Mouse (Mus musculus) megakaryocyte, embryonic 14.5 days (primary cell): Measurements from ENCODE around the gene Slc6a11.

Experiments
- FLI1 ChIP-seq: IDR thresholded peaks from 2 replicates; pipeline ENCODE4 v1.6.1; 2012; ENCODE audit warnings: low read length, inconsistent platforms, mixed read lengths
- GATA1 ChIP-seq: IDR thresholded peaks from 3 replicates; pipeline ENCODE4 v1.6.1; 2012; ENCODE audit warnings: mixed read lengths, low read length, inconsistent platforms, borderline replicate concordance

- TF ChIP-seq GATA1 (no peak), FLI1 (no peak)
These were observed 154.4 kb downstream of the Slc6a11 start for GRCm38 (mm10) chr6:114285424-114285823.
